ENCODE assay signal across 29 mouse cellular contexts in the genomic region with DNA sequence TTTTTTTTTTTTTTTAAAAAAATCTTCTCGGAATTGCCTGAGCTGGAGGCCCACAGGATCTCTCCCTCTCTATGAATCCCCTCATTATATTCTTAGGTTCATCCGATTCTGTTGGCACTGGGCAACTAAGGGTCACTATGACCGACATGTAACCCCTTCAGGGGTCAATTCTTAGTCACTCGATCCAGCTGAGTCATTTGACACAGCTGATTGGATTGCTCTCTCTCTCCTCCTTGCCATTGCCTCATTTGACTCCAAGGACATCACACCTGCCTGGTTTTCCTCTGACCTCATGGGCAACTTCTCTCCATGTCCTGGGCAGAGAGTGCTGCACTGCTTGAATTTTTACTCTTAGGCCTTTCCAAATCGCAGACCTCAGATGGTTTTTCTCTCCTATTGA. TPM values are rescaled to one million over a fixed set of nuclear protein-coding genes. Genes with fewer than 3 reads are reported as not detected.
DNase-seq lines count a peak whose midpoint lies in the region; ATAC-seq and TF ChIP-seq lines count a peak whose summit lies in the region.
"Had no signal": no experiment of that assay in that cellular context is flagged by ENCODE, and none has a peak within 500 bp of the region (broad histone marks: within the 10 kb centered on the region; RNA-seq: fewer than 3 reads in every experiment).

No protein-coding gene starts in this region.

- 0 out of 2 replicates have a peak, but pooled peaks have one; percentile 52 for ATAC-seq in kidney, postnatal 0 days (replicated peaks; ENCODE audit: low FRiP score, low read depth)
- ATAC-seq in midbrain, embryonic 16.5 days = no peak
- ATAC-seq: forebrain, embryonic 13.5 days; forebrain, embryonic 16.5 days; hindbrain, postnatal 0 days; Patski had no signal

- H3K4me1 ChIP-seq in kidney, postnatal 0 days (replicated peaks; ENCODE audit: insufficient read depth, low read length) = no peaks in the 10 kb centered on the region
- no peaks in the 10 kb centered on the region for H3K4me1 ChIP-seq in midbrain, embryonic 16.5 days (ENCODE audit: control insufficient read depth, insufficient read depth, low read length)
- H3K4me1 ChIP-seq: embryonic facial prominence, embryonic 12.5 days; embryonic facial prominence, embryonic 15.5 days; forebrain, embryonic 13.5 days; heart, embryonic 15.5 days; hindbrain, embryonic 10.5 days; hindbrain, embryonic 13.5 days had no signal

- no peak overlapping the region for H3K4me2 ChIP-seq in kidney, postnatal 0 days (ENCODE audit: low read length)
- H3K4me2 ChIP-seq in midbrain, embryonic 16.5 days (ENCODE audit: low read length) = no peak overlapping the region
- H3K4me2 ChIP-seq: embryonic facial prominence, embryonic 12.5 days; embryonic facial prominence, embryonic 15.5 days; forebrain, embryonic 13.5 days; heart, embryonic 11.5 days; heart, embryonic 15.5 days; hindbrain, embryonic 13.5 days had no signal

- no peak overlapping the region for H3K27ac ChIP-seq in kidney, postnatal 0 days
- H3K27ac ChIP-seq in midbrain, embryonic 16.5 days (ENCODE audit: low read length) = no peak overlapping the region
- H3K27ac ChIP-seq: embryonic facial prominence, embryonic 12.5 days; embryonic facial prominence, embryonic 15.5 days; forebrain, embryonic 13.5 days; heart, embryonic 15.5 days; hindbrain, embryonic 10.5 days; hindbrain, embryonic 13.5 days; hindbrain, postnatal 0 days had no signal

- no peaks in the 10 kb centered on the region for H3K27me3 ChIP-seq in kidney, postnatal 0 days (ENCODE audit: insufficient read depth, low read length)
- H3K27me3 ChIP-seq in midbrain, embryonic 16.5 days (ENCODE audit: control insufficient read depth, insufficient read depth, low read depth, low read length) = no peaks in the 10 kb centered on the region
- H3K27me3 ChIP-seq: CH12.LX; embryonic facial prominence, embryonic 12.5 days; embryonic facial prominence, embryonic 15.5 days; forebrain, embryonic 13.5 days; heart, embryonic 15.5 days; hindbrain, embryonic 13.5 days had no signal

- H3K4me3 ChIP-seq in kidney, postnatal 0 days (replicated peaks; ENCODE audit: low read depth, low read length) = no peak overlapping the region
- no peak overlapping the region for H3K4me3 ChIP-seq in midbrain, embryonic 16.5 days (ENCODE audit: low read depth, low read length)
- H3K4me3 ChIP-seq: embryonic facial prominence, embryonic 12.5 days; embryonic facial prominence, embryonic 15.5 days; forebrain, embryonic 13.5 days; heart, embryonic 15.5 days; hindbrain, embryonic 10.5 days; hindbrain, embryonic 13.5 days had no signal

- H3K9ac ChIP-seq in kidney, postnatal 0 days (ENCODE audit: low read depth, low read length) = no peak overlapping the region
- H3K9ac ChIP-seq in midbrain, embryonic 16.5 days (ENCODE audit: low read depth, low read length) = no peak overlapping the region
- H3K9ac ChIP-seq: embryonic facial prominence, embryonic 12.5 days; embryonic facial prominence, embryonic 15.5 days; forebrain, embryonic 13.5 days; heart, embryonic 15.5 days; hindbrain, embryonic 13.5 days had no signal

- 44% methylated on average over 5 of the region's 5 CpGs for WGBS in kidney, postnatal 0 days
- WGBS in midbrain, embryonic 16.5 days = 53% methylated on average over 5 of the region's 5 CpGs

- H3K36me3 ChIP-seq in kidney, postnatal 0 days (ENCODE audit: insufficient read depth, low read length) = no peaks in the 10 kb centered on the region
- H3K36me3 ChIP-seq in midbrain, embryonic 16.5 days (ENCODE audit: control insufficient read depth, insufficient read depth, low read length) = no peaks in the 10 kb centered on the region
- H3K36me3 ChIP-seq: embryonic facial prominence, embryonic 12.5 days; embryonic facial prominence, embryonic 15.5 days; G1E; heart, embryonic 15.5 days; hindbrain, embryonic 10.5 days; hindbrain, embryonic 13.5 days had no signal

- no peak for TF ChIP-seq CTCF in kidney, postnatal 0 days (IDR thresholded peaks at IDR 0.05; ENCODE audit: low read depth)

- no peaks in the 10 kb centered on the region for H3K9me3 ChIP-seq in kidney, postnatal 0 days (replicated peaks; ENCODE audit: low read length)
- no peaks in the 10 kb centered on the region for H3K9me3 ChIP-seq in midbrain, embryonic 16.5 days (replicated peaks; ENCODE audit: control insufficient read depth, low read length, poor library complexity, severe bottlenecking)
- H3K9me3 ChIP-seq: embryonic facial prominence, embryonic 12.5 days; embryonic facial prominence, embryonic 15.5 days; forebrain, embryonic 13.5 days; heart, embryonic 15.5 days; hindbrain, embryonic 10.5 days; hindbrain, embryonic 13.5 days had no signal

- DNase-seq in kidney, adult 11 months = peak; percentile 19
- DNase-seq in kidney, postnatal 4 days = no peak
- peak; percentile 54 for DNase-seq in kidney, adult 9 months
- no peak for DNase-seq in kidney, postnatal 14 days
- no peak for DNase-seq in kidney, postnatal 0 days (ENCODE audit: low spot score)
- DNase-seq in cerebellum, adult 18-20 months = no peak
- DNase-seq: adrenal gland, postnatal 10 days; adrenal gland, postnatal 36 days; B cell, adult 2 months; cerebellum, adult 2 months; cerebellum, adult 9-11 months; cerebellum, postnatal 25 days; gastrocnemius, postnatal 10 days; gastrocnemius, postnatal 36 days; heart, postnatal 10 days; heart, postnatal 36 days had no signal

RNA-seq across cellular contexts. Expression of gene Olfm4, which starts 6.7 kb away (rescaled TPM):
- 2.7 and 2.8 TPM in 2 replicates for polyA plus RNA-seq in kidney, postnatal 0 days (2015; fragmentation: Nextera tagmentation; extraction: Ambion mirVana)
- polyA plus RNA-seq in midbrain, embryonic 16.5 days (2015; fragmentation: Nextera tagmentation; extraction: Ambion mirVana) = 1.0 and 1.6 TPM in 2 replicates
- polyA plus RNA-seq: G1E, Patski had no signal

Comparison
In these comparisons a context has a peak if more than half of its experiments do, and no peak if none do; other contexts are left out.
1. DNase-seq: peak in kidney, adult 11 months (single experiment) and kidney, adult 9 months (single experiment); none in kidney, postnatal 4 days (0 of 2), kidney, postnatal 14 days (single experiment), kidney, postnatal 0 days (single experiment) and cerebellum, adult 18-20 months (0 of 2).